Mouse (Mus musculus) midbrain, postnatal 0 days (tissue): ENCODE data around the gene Olfr312. TPM values are rescaled to one million over a fixed set of nuclear protein-coding genes. Genes with fewer than 3 reads are reported as not detected.

ENCODE experiments used
- ATAC-seq: fragments of 200-750 bp; cut with Nextera tagmentation; 2 replicates; pipeline ENCODE4 v1.8.0; 2017; ENCODE audit warnings: moderate number of reproducible peaks, mild to moderate bottlenecking, moderate TSS enrichment, moderate library complexity; ENCODE audit not compliant: low FRiP score
- DNase-seq: peaks from one replicate; pipeline ENCODE4 v3.0.0-alpha.2; 2015; ENCODE audit warnings: low spot score
- H3K27ac ChIP-seq: fragments of 300-500 bp; sonication (generic); 2 replicates; pipeline ENCODE4 v1.5.1; 2014; ENCODE audit warnings: low read depth, mild to moderate bottlenecking, low read length, mixed read lengths
- H3K27me3 ChIP-seq: fragments of 300-500 bp; sonication (generic); 2 replicates; pipeline ENCODE4 v1.6.1; 2014; ENCODE audit warnings: low read length, control low read depth, mixed read lengths; ENCODE audit not compliant: insufficient read depth
- H3K36me3 ChIP-seq: fragments of 300-500 bp; sonication (generic); 2 replicates; pipeline ENCODE4 v1.6.1; 2014; ENCODE audit warnings: low read length, control low read depth, mixed read lengths; ENCODE audit not compliant: insufficient read depth
- H3K4me1 ChIP-seq: fragments of 300-500 bp; sonication (generic); 2 replicates; pipeline ENCODE4 v1.6.1; 2014; ENCODE audit warnings: mild to moderate bottlenecking, control low read depth, antibody characterized with exemption, low read length, mixed read lengths; ENCODE audit not compliant: insufficient read depth
- H3K4me2 ChIP-seq: fragments of 300-500 bp; sonication (generic); 2 replicates; pipeline ENCODE4 v1.6.1; 2014; ENCODE audit warnings: low read depth, mild to moderate bottlenecking, low read length, mixed read lengths; ENCODE audit not compliant: poor library complexity, severe bottlenecking
- H3K4me3 ChIP-seq: fragments of 300-500 bp; sonication (generic); 2 replicates; pipeline ENCODE4 v1.5.1; 2014; ENCODE audit warnings: low read depth, mild to moderate bottlenecking, low read length, moderate library complexity
- H3K9ac ChIP-seq: fragments of 300-500 bp; sonication (generic); replicated peaks from 2 replicates; pipeline ENCODE4 v1.6.1; 2014; ENCODE audit warnings: mild to moderate bottlenecking, low read length, moderate library complexity, mixed read lengths; ENCODE audit not compliant: poor library complexity, severe bottlenecking
- H3K9me3 ChIP-seq: fragments of 300-500 bp; sonication (generic); 2 replicates; pipeline ENCODE4 v1.6.1; 2016; ENCODE audit warnings: low read length, control low read depth
- CTCF ChIP-seq: IDR thresholded peaks from 2 replicates; pipeline ENCODE4 v1.5.1; 2016; ENCODE audit warnings: antibody characterized with exemption, mild to moderate bottlenecking
- WGBS: fragments of 180-500 bp; shearing (Covaris S2); extraction: QIAGEN DNeasy Blood & Tissue Kit; methylation state at CpG from one replicate; pipeline ENCODE4 v1.1.7; 2014; 5-methylcytosine and 5-hydroxymethylcytosine counted together
- polyA plus RNA-seq: library from polyadenylated mRNA; unstranded; fragments of >200 nt; fragmentation: Nextera tagmentation; extraction: Ambion mirVana; gene quantifications from 2 replicates; pipeline ENCODE4 v1.2.1, GENCODE M21; 2015
- total RNA-seq: library from RNA; depleted of rRNA; stranded (reverse); fragments of >200 nt; gene quantifications from 2 replicates; pipeline ENCODE4 v1.2.3, GENCODE M21; 2014

Olfr312 gene
- total and polyA plus RNA-seq, 2 experiments from 2014 or later, result not detected

DNA sequence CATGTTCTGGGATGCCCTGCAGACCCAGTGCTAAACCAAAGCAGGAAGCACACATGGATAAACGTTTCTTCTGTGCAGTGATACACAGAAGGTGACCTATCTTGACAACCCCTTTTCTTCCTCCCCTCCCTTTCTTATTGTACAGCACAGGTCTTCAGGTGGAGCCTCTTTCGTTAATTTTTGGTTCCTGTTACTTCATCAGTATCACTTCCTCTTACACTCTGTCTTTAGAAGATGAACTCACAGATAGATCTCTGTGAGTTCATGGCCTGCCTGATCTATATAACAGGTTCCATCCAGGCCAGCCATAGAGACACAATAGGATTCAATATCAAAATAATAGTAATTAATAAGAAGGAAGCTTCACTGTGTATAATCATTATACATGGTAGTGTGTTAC lies 39.0 kb upstream of the Olfr312 start:
- ATAC-seq (no peak), DNase-seq (no peak)
- Histone ChIP-seq H3K36me3 (no peaks in the 10 kb centered on the region), H3K4me1 (no peaks in the 10 kb centered on the region), H3K27ac (no peak overlapping the region), H3K4me3 (no peak overlapping the region), H3K27me3 (no peaks in the 10 kb centered on the region), H3K9ac (no peak overlapping the region), H3K9me3 (no peaks in the 10 kb centered on the region), H3K4me2 (no peak overlapping the region)
- no peak for TF ChIP-seq CTCF
- 57% methylated on average over 2 of the region's 2 CpGs for WGBS

GRCm38 (mm10) chr11:58790646-58791045 lies 38.4 kb upstream of the Olfr312 start:
- ATAC-seq, result no peak
- no peak for DNase-seq
- H3K27ac ChIP-seq, result no peak overlapping the region
- H3K4me1 ChIP-seq, result no peaks in the 10 kb centered on the region
- no peak overlapping the region for H3K4me3 ChIP-seq
- no peaks in the 10 kb centered on the region for H3K36me3 ChIP-seq
- 83% methylated on average over 6 of the region's 6 CpGs for WGBS
- TF ChIP-seq CTCF, result no peak
- H3K9me3 ChIP-seq, result no peaks in the 10 kb centered on the region
- no peaks in the 10 kb centered on the region for H3K27me3 ChIP-seq
- no peak overlapping the region for H3K4me2 ChIP-seq
- no peak overlapping the region for H3K9ac ChIP-seq

DNA sequence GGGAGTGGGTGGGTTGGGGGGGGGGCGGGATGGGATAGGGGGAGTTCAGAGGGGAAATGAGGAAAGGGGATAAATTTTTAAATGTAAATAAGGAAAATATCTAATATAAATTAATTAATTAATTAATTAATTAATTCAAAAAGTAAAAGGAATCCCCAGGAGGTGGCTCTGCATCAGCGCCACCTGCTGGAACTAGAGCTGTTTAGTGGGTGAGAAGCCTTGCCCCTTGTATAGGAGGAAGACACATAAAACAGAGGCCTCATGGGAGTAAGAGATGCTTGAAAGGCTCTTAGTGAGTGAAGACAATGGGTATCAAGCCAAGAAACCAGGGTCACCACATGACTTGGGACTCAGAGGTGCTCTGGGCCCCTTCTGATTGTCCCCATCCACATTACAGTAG lies 33.2 kb upstream of the Olfr312 start:
- ATAC-seq, result no peak
- no peak for TF ChIP-seq CTCF
- Histone ChIP-seq H3K9ac (no peak overlapping the region), H3K36me3 (no peaks in the 10 kb centered on the region), H3K9me3 (no peaks in the 10 kb centered on the region), H3K4me3 (no peak overlapping the region), H3K27me3 (no peaks in the 10 kb centered on the region), H3K4me2 (no peak overlapping the region), H3K27ac (no peak overlapping the region), H3K4me1 (no peaks in the 10 kb centered on the region)
- no peak for DNase-seq
- 83% methylated on average over 2 of the region's 2 CpGs for WGBS

DNA sequence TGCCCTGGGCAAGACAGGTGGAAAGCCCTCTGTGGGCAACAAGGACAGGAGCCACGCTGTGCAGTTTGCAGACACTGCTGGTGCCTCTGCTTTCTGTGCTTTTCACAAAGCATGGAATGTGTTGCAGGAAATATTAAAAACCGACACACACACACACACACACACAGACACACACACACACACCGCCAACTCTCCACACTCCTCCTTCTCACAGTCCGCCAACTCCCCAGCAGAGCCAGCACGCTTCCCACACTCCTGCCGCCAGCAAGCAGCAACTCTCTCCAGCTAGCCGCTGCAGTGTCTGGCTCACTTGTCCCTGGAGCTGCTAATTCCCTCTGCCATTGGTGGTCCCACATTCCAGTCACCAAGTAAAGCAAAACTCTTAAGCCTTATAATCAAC lies 32.2 kb upstream of the Olfr312 start:
- H3K27me3 ChIP-seq, result no peaks in the 10 kb centered on the region
- TF ChIP-seq CTCF, result no peak
- no peak overlapping the region for H3K9ac ChIP-seq
- H3K27ac ChIP-seq, result no peak overlapping the region
- H3K4me3 ChIP-seq, result no peak overlapping the region
- DNase-seq (peak; percentile 4), ATAC-seq (no peak)
- no peak overlapping the region for H3K4me2 ChIP-seq
- peaks cover 1% of the 10 kb centered on the region; the same call in 1 of the 2 replicates for H3K4me1 ChIP-seq
- H3K9me3 ChIP-seq, result no peaks in the 10 kb centered on the region
- H3K36me3 ChIP-seq, result no peaks in the 10 kb centered on the region
- 77% methylated on average over 7 of the region's 7 CpGs for WGBS

- no peak overlapping the region for H3K9ac ChIP-seq
- H3K36me3 ChIP-seq, result no peaks in the 10 kb centered on the region
- ATAC-seq (no peak), DNase-seq (no peak)
- no peaks in the 10 kb centered on the region for H3K9me3 ChIP-seq
- no peak overlapping the region for H3K27ac ChIP-seq
- peaks cover 4% of the 10 kb centered on the region; the same call in 1 of the 2 replicates for H3K4me1 ChIP-seq
- H3K4me2 ChIP-seq, result no peak overlapping the region
- WGBS, result 84% methylated on average over 5 of the region's 5 CpGs
- no peak for TF ChIP-seq CTCF
- H3K27me3 ChIP-seq, result no peaks in the 10 kb centered on the region
- H3K4me3 ChIP-seq, result no peak overlapping the region
These were observed 29.3 kb upstream of the Olfr312 start for GRCm38 (mm10) chr11:58799747-58800146.

DNA sequence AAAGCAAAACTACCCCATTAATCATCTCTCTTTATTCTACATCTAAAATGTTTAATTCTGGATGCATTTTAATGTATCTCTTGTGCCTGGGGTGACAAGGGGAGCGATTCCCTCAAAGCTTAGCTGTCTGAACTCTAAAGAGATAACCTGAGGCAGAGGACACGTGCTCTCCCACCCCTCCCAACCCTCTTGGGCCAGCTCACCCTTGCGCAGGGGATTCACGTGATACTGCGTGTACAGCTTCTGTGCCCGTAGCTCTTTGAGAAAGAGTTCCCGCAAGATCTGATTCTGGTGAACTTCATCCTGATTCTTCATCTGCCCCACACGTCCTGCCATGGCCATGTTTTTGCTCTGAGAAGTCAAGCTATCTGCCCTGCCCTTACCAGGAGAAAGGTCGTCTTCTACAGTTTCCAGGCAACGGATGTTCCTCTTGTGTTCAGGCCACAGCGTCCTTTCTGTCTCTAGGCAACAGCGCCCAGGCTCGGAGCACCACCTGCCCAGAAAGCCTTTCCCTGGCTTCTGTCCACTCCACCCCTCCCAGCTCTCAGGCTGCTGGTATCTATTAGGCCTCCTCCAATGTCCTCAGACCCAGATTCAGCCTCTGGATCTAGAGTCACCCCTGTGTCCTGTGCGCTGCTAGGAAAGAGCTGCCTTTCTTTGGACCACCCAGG lies 27.3 kb upstream of the Olfr312 start, which contains the start of gene Fam183b:
Gene Fam183b (minus strand): TSS at position 403 of the 671 bp plus-strand sequence.
- no peaks in the 10 kb centered on the region for H3K36me3 ChIP-seq
- 0 out of 2 replicates have a peak within 1 kb of the TSS, but pooled peaks have one; percentile 19 for H3K9ac ChIP-seq
- H3K4me2 ChIP-seq, result peak within 1 kb of the TSS; percentile 36
- 23% methylated on average over 14 of the region's 14 CpGs for WGBS
- DNase-seq, result peak; percentile 73
- peaks cover 4% of the 10 kb centered on the region; the same call in 1 of the 2 replicates for H3K4me1 ChIP-seq
- no peaks in the 10 kb centered on the region for H3K9me3 ChIP-seq
- ATAC-seq, result peak; percentile 71
- H3K4me3 ChIP-seq, result no peak within 1 kb of the TSS
- no peak within 1 kb of the TSS for H3K27ac ChIP-seq
- no peak for TF ChIP-seq CTCF
- no peaks in the 10 kb centered on the region for H3K27me3 ChIP-seq
